Mouse (Mus musculus) liver, postnatal 0 days (tissue): ENCODE data around the gene Npy1r. TPM values are rescaled to one million over a fixed set of nuclear protein-coding genes. Genes with fewer than 3 reads are reported as not detected.

Source experiments
- ATAC-seq: fragments of 200-750 bp; cut with Nextera tagmentation; 2 replicates; pipeline ENCODE4 v1.8.0; 2017; ENCODE audit warnings: mild to moderate bottlenecking, moderate library complexity
- DNase-seq: peaks from one replicate; pipeline ENCODE4 v3.0.0-alpha.2; 2016
- H3K27ac ChIP-seq: fragments of 300-500 bp; sonication (generic); 2 replicates; pipeline ENCODE4 v1.5.1; 2014; ENCODE audit warnings: antibody characterized with exemption, moderate library complexity, mild to moderate bottlenecking, low read depth
- H3K27me3 ChIP-seq: fragments of 300-500 bp; sonication (generic); 2 replicates; pipeline ENCODE4 v1.6.1; 2014; ENCODE audit warnings: low read length, control low read depth, mixed read lengths; ENCODE audit not compliant: insufficient read depth
- H3K36me3 ChIP-seq: fragments of 300-500 bp; sonication (generic); replicated peaks from 2 replicates; pipeline ENCODE4 v1.6.1; 2014; ENCODE audit warnings: mild to moderate bottlenecking, control low read depth, low read length, moderate library complexity, mixed read lengths; ENCODE audit not compliant: insufficient read depth
- H3K4me1 ChIP-seq: fragments of 300-500 bp; sonication (generic); 2 replicates; pipeline ENCODE4 v1.6.1; 2014; ENCODE audit warnings: antibody characterized with exemption, mild to moderate bottlenecking, control low read depth; ENCODE audit not compliant: insufficient read depth
- H3K4me2 ChIP-seq: fragments of 300-500 bp; sonication (generic); 2 replicates; pipeline ENCODE4 v1.6.1; 2014; ENCODE audit warnings: low read depth, mild to moderate bottlenecking, low read length, moderate library complexity, mixed read lengths
- H3K4me3 ChIP-seq: fragments of 300-500 bp; sonication (generic); 2 replicates; pipeline ENCODE4 v1.5.1; 2014; ENCODE audit warnings: low read depth, low read length
- H3K9ac ChIP-seq: fragments of 300-500 bp; sonication (generic); replicated peaks from 2 replicates; pipeline ENCODE4 v1.6.1; 2014; ENCODE audit warnings: mild to moderate bottlenecking, moderate library complexity
- H3K9me3 ChIP-seq: fragments of 300-500 bp; sonication (generic); 2 replicates; pipeline ENCODE4 v1.6.1; 2016; ENCODE audit warnings: mild to moderate bottlenecking, control low read depth, low read length, mixed read lengths
- CTCF ChIP-seq: sonication (generic); IDR thresholded peaks from 2 replicates; pipeline ENCODE4 v1.5.1; 2016; ENCODE audit warnings: antibody characterized with exemption, low read depth
- EP300 ChIP-seq: IDR thresholded peaks from 2 replicates; pipeline ENCODE4 v1.6.1; 2016; ENCODE audit warnings: antibody characterized with exemption, low read depth, mild to moderate bottlenecking
- WGBS: fragments of 180-500 bp; shearing (Covaris S2); extraction: QIAGEN DNeasy Blood & Tissue Kit; methylation state at CpG from one replicate; pipeline ENCODE4 v1.1.7; 2014; ENCODE audit not compliant: insufficient replicate concordance; 5-methylcytosine and 5-hydroxymethylcytosine counted together
- polyA plus RNA-seq: library from polyadenylated mRNA; unstranded; fragments of >200 nt; fragmentation: Nextera tagmentation; extraction: Ambion mirVana; gene quantifications from 2 replicates; pipeline ENCODE4 v1.2.1, GENCODE M21; 2015

Gene Npy1r
- polyA plus RNA-seq, 1 experiment from 2014 or later, result not detected

DNA sequence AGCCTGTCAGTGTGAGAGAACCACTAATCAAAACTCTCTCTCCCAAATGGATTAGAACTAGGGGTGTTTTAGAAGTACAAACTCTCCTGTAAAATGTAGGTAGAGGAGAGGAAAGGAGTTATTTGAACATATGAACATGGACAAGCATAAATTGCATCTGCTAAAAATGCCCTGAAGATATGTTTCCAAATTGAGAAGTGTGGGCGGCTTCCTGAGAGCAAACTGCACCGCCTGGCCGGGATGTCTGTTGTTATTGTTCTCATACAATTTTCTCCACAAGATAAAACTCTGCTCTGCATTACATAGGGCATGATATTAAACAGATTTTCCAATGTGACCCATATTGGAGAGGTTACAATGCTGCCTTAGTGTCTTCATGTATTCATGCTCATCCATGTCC is 48.6 kb downstream of the Npy1r start:
- Histone ChIP-seq H3K36me3 (no peaks in the 10 kb centered on the region), H3K9me3 (no peaks in the 10 kb centered on the region), H3K4me1 (no peaks in the 10 kb centered on the region), H3K9ac (no peak overlapping the region), H3K27me3 (no peaks in the 10 kb centered on the region), H3K4me2 (no peak overlapping the region), H3K27ac (no peak overlapping the region), H3K4me3 (no peak overlapping the region)
- 79% methylated on average over 3 of the region's 3 CpGs for WGBS
- ATAC-seq (no peak), DNase-seq (no peak)
- TF ChIP-seq CTCF, result no peak
- no peak for TF ChIP-seq EP300

DNA sequence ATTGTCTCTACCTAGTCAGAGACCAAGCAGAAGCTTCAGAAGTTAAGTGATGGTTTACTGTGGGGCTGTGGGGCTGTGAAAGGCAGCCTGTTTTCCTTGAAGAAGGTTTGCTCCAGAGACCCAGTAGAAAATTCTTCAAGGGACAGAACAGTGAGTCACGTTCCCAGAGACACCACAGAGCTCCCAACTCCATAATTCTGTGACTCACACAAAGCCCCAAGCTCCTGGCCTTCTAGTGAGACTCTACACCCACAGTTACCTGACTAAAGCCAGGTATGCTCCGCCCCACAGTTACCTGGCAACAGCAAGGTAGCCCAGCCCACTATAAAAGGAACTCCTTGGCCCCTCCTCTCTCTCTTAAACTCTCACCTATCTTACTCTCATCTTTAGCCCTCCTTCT is 54.6 kb downstream of the Npy1r start:
- TF ChIP-seq EP300 (no peak), CTCF (no peak)
- H3K4me3 ChIP-seq, result no peak overlapping the region
- 46% methylated on average over 2 of the region's 2 CpGs for WGBS
- H3K4me1 ChIP-seq, result no peaks in the 10 kb centered on the region
- H3K27me3 ChIP-seq, result no peaks in the 10 kb centered on the region
- H3K36me3 ChIP-seq, result no peaks in the 10 kb centered on the region
- H3K9me3 ChIP-seq, result no peaks in the 10 kb centered on the region
- no peak overlapping the region for H3K9ac ChIP-seq
- H3K4me2 ChIP-seq, result no peak overlapping the region
- ATAC-seq (no peak), DNase-seq (no peak)
- no peak overlapping the region for H3K27ac ChIP-seq

- TF ChIP-seq CTCF (no peak), EP300 (no peak)
- Histone ChIP-seq H3K4me1 (no peaks in the 10 kb centered on the region), H3K36me3 (no peaks in the 10 kb centered on the region), H3K27me3 (no peaks in the 10 kb centered on the region), H3K27ac (no peak overlapping the region), H3K4me2 (no peak overlapping the region), H3K9me3 (no peaks in the 10 kb centered on the region), H3K4me3 (no peak overlapping the region), H3K9ac (no peak overlapping the region)
- 73% methylated on average over 2 of the region's 2 CpGs for WGBS
- DNase-seq (no peak), ATAC-seq (no peak)
Observed at GRCm38 (mm10) chr8:66756161-66756560, 59.2 kb downstream of the Npy1r start.

Other genes starting within 250 kb of the Npy1r start
- gene Tma16, start 210.7 kb upstream of the Npy1r start, polyA plus RNA-seq, result 5.1 and 5.7 TPM in 2 replicates
- gene Tktl2, start 185.4 kb upstream of the Npy1r start, polyA plus RNA-seq, result not detected in 2 replicates
- gene Npy5r, start 9.1 kb upstream of the Npy1r start, polyA plus RNA-seq, result not detected in 2 replicates
- 1.4 TPM in 2 replicates for gene Naf1, start 163.0 kb downstream of the Npy1r start, polyA plus RNA-seq